Mouse (Mus musculus) erythroblast, embryonic 14.5 days (primary cell): ENCODE results near the gene Cdon.

Experiments
- GATA1 ChIP-seq: IDR thresholded peaks from 2 replicates; pipeline ENCODE4 v1.6.1; 2012; ENCODE audit warnings: low read length, inconsistent platforms, mixed read lengths
- TAL1 ChIP-seq: IDR thresholded peaks from 3 replicates; pipeline ENCODE4 v1.6.1; 2012; ENCODE audit warnings: low read length, inconsistent platforms, mixed read lengths

DNA sequence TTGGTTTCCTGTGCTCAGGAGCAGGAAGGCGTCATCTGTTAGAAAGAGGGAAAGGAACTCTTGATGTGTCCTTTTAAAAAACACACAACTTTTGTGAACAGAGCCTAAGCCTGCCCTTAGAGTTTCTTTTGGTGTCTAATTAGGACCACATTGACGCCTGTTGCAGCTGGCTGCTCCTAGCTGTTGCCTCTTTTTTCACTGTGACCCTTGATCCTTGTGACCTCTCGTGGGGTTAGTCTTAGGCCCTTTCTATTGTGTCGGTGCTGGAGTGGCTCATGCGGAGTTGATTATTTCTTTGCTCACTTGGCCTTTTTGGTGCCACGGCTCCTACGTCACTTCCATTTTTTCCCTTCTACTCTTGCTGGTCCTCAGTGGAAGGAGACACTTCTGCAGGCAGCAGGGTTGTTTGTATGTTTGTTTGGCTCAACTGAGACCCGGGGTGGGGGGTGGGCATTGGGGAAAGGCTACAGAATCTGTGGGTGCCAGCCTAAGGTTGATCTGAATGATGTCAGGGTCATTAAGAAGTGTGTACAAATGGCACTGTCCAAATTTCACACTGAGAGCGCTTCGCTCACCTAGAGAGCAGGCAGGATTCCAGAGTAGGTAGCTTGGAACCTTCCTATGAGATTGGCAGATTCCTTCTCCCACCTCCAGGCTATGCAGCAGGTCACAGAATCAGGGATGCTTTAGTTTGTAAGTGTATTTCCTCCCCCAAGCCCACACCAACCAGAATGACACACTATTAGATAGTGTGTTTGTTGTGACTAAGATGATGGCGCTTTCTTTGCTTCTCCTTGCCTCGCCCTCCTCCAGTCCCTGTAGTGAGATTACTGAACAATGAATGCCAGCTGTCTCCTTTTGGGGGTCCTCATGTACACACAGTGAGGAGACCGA, 22.9 kb downstream of the Cdon start:
- TF ChIP-seq GATA1: no peak
- TF ChIP-seq TAL1: no peak
